Mouse (Mus musculus): ENCODE data around the gene Slc7a6.

DNA sequence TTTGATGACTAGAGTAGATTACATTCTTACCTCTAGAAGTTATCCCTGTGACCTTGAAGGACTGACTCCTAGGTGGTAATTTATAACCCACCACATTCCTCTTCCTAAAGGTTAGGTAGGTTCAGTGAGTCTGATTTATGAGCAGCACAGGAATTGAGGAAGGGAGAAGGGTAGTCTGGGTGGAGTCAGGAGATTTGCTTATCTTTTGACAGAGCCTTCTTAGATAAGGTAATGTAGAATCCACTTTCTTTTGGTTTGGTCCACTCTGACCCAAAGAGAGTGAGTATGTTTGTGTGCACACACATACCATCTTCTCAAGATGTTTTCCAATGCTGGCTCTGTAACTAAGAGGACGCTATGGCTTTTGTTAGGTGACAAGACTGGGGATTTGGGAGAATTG is 8.9 kb downstream of the Slc7a6 start:
- no peak for TF ChIP-seq MAX (IDR thresholded peaks at IDR 0.05)
- TF ChIP-seq CTCF (IDR thresholded peaks at IDR 0.05; ENCODE audit: control insufficient read depth, insufficient read depth, insufficient read length), result no peak
- no peak for TF ChIP-seq USF1 (IDR thresholded peaks at IDR 0.05; ENCODE audit: low read depth)
- TF ChIP-seq CEBPB (IDR thresholded peaks at IDR 0.05; ENCODE audit: low read depth), result no peak

Measured in C2C12 (cell line).